Mouse (Mus musculus) stomach, postnatal 0 days (tissue): ENCODE measurements around the gene Lamtor2. TPM values are rescaled to one million over a fixed set of nuclear protein-coding genes. Genes with fewer than 3 reads are reported as not detected.
A peak's percentile ranks its signal among the peaks of the same experiment; 100 is the strongest.

Experiments
- ATAC-seq: fragments of 200-750 bp; cut with Nextera tagmentation; 2 replicates; pipeline ENCODE4 v1.8.0; 2017; ENCODE audit not compliant: low FRiP score, low TSS enrichment
- DNase-seq: peaks from one replicate; pipeline ENCODE4 v3.0.0-alpha.2; 2016; ENCODE audit warnings: low spot score
- H3K27ac ChIP-seq: fragments of 300-500 bp; sonication (generic); replicated peaks from 2 replicates; pipeline ENCODE4 v1.5.1; 2014; ENCODE audit warnings: mild to moderate bottlenecking, control low read depth
- H3K27me3 ChIP-seq: fragments of 300-500 bp; sonication (generic); 2 replicates; pipeline ENCODE4 v1.6.1; 2014; ENCODE audit warnings: low read length; ENCODE audit not compliant: control insufficient read depth, insufficient read depth
- H3K36me3 ChIP-seq: fragments of 300-500 bp; sonication (generic); 2 replicates; pipeline ENCODE4 v1.6.1; 2014; ENCODE audit warnings: low read length, mixed read lengths; ENCODE audit not compliant: control insufficient read depth, insufficient read depth
- H3K4me1 ChIP-seq: fragments of 300-500 bp; sonication (generic); replicated peaks from 2 replicates; pipeline ENCODE4 v1.6.1; 2014; ENCODE audit warnings: antibody characterized with exemption; ENCODE audit not compliant: control insufficient read depth, insufficient read depth
- H3K4me2 ChIP-seq: fragments of 300-500 bp; sonication (generic); replicated peaks from 2 replicates; pipeline ENCODE4 v1.6.1; 2014; ENCODE audit warnings: low read depth, mild to moderate bottlenecking, control low read depth, moderate library complexity
- H3K4me3 ChIP-seq: fragments of 300-500 bp; sonication (generic); 2 replicates; pipeline ENCODE4 v1.5.1; 2014; ENCODE audit warnings: low read depth, low read length, control low read depth
- H3K9ac ChIP-seq: fragments of 300-500 bp; sonication (generic); 2 replicates; pipeline ENCODE4 v1.6.1; 2014; ENCODE audit warnings: mild to moderate bottlenecking, low read length, control low read depth, mixed read lengths
- H3K9me3 ChIP-seq: fragments of 300-500 bp; sonication (generic); 2 replicates; pipeline ENCODE4 v1.6.1; 2016; ENCODE audit warnings: low read length; ENCODE audit not compliant: control insufficient read depth
- CTCF ChIP-seq: IDR thresholded peaks from 2 replicates; pipeline ENCODE4 v1.5.1; 2016; ENCODE audit warnings: antibody characterized with exemption, low read depth, mild to moderate bottlenecking, moderate library complexity
- EP300 ChIP-seq: optimal IDR thresholded peaks from 2 replicates; pipeline ENCODE3; 2016; ENCODE audit warnings: antibody characterized with exemption
- WGBS: fragments of 180-500 bp; shearing (Covaris S2); extraction: QIAGEN DNeasy Blood & Tissue Kit; methylation state at CpG from one replicate; pipeline ENCODE4 v1.1.7; 2014; 5-methylcytosine and 5-hydroxymethylcytosine counted together
- polyA plus RNA-seq: library from polyadenylated mRNA; unstranded; fragments of >200 nt; fragmentation: Nextera tagmentation; extraction: Ambion mirVana; gene quantifications from 2 replicates; pipeline ENCODE4 v1.2.1, GENCODE M21; 2015

Gene Lamtor2
- polyA plus RNA-seq, 1 experiment from 2014 or later, result 157 TPM

- no peak overlapping the region for H3K4me3 ChIP-seq
- ATAC-seq, result no peak
- no peaks in the 10 kb centered on the region for H3K36me3 ChIP-seq
- no peaks in the 10 kb centered on the region for H3K27me3 ChIP-seq
- 48% methylated on average over 7 of the region's 7 CpGs for WGBS
- no peak; the same call in 1 of the 2 replicates for TF ChIP-seq CTCF
- TF ChIP-seq EP300, result no peak
- H3K27ac ChIP-seq, result peak overlapping the region; percentile 45; the same call in 1 of the 2 replicates
- H3K9ac ChIP-seq, result no peak overlapping the region
- H3K4me1 ChIP-seq, result peaks cover 10% of the 10 kb centered on the region
- no peaks in the 10 kb centered on the region for H3K9me3 ChIP-seq
- H3K4me2 ChIP-seq, result no peak overlapping the region
- no peak for DNase-seq
These were observed 47.1 kb downstream of the Lamtor2 start for GRCm38 (mm10) chr3:88505765-88506164.

GRCm38 (mm10) chr3:88505081-88505480 is 47.8 kb downstream of the Lamtor2 start:
- Histone ChIP-seq H3K9ac (no peak overlapping the region), H3K36me3 (no peaks in the 10 kb centered on the region), H3K9me3 (no peaks in the 10 kb centered on the region), H3K4me1 (peaks cover 13% of the 10 kb centered on the region), H3K4me2 (no peak overlapping the region), H3K27ac (peak overlapping the region; percentile 45), H3K27me3 (no peaks in the 10 kb centered on the region), H3K4me3 (no peak overlapping the region)
- no peak for TF ChIP-seq CTCF
- no peak for DNase-seq
- no peak for ATAC-seq
- WGBS, result 52% methylated on average over 6 of the region's 6 CpGs

- no peak overlapping the region for H3K4me3 ChIP-seq
- peaks cover 12% of the 10 kb centered on the region for H3K4me1 ChIP-seq
- 35% methylated on average over 8 of the region's 8 CpGs for WGBS
- H3K27ac ChIP-seq, result peak overlapping the region; percentile 98
- DNase-seq (no peak), ATAC-seq (no peak)
- no peaks in the 10 kb centered on the region for H3K36me3 ChIP-seq
- no peak overlapping the region for H3K9ac ChIP-seq
- H3K4me2 ChIP-seq, result peak overlapping the region; percentile 79; the same call in 1 of the 2 replicates
- TF ChIP-seq CTCF, result no peak
- TF ChIP-seq EP300, result no peak
- no peaks in the 10 kb centered on the region for H3K27me3 ChIP-seq
- H3K9me3 ChIP-seq, result no peaks in the 10 kb centered on the region
These were observed 48.8 kb downstream of the Lamtor2 start for GRCm38 (mm10) chr3:88503881-88504746.

GRCm38 (mm10) chr3:88503505-88503863 is 49.4 kb downstream of the Lamtor2 start:
- TF ChIP-seq EP300 (no peak), CTCF (no peak)

GRCm38 (mm10) chr3:88502641-88503504 is 50.0 kb downstream of the Lamtor2 start:
- Histone ChIP-seq H3K9me3 (no peaks in the 10 kb centered on the region), H3K4me3 (peak overlapping the region; percentile 97), H3K27me3 (no peaks in the 10 kb centered on the region), H3K27ac (peak overlapping the region; percentile 98), H3K9ac (peak overlapping the region; percentile 91), H3K4me1 (peaks cover 12% of the 10 kb centered on the region), H3K4me2 (peak overlapping the region; percentile 79), H3K36me3 (no peaks in the 10 kb centered on the region)
- DNase-seq (peak; percentile 92), ATAC-seq (peak; percentile 94)
- TF ChIP-seq EP300, result peak; percentile 26
- no peak for TF ChIP-seq CTCF
- WGBS, result under 1% methylated on average over 53 of the region's 55 CpGs

More at GRCm38 (mm10) chr3:88503505-88503863, 49.4 kb downstream of the Lamtor2 start:
- peak overlapping the region; percentile 98 for H3K27ac ChIP-seq
- H3K36me3 ChIP-seq, result no peaks in the 10 kb centered on the region
- DNase-seq (peak; percentile 67), ATAC-seq (peak; percentile 81)
- no peaks in the 10 kb centered on the region for H3K27me3 ChIP-seq
- WGBS, result 4% methylated on average over 4 of the region's 4 CpGs
- H3K4me1 ChIP-seq, result peaks cover 12% of the 10 kb centered on the region
- peak overlapping the region; percentile 79 for H3K4me2 ChIP-seq
- H3K9me3 ChIP-seq, result no peaks in the 10 kb centered on the region
- peak overlapping the region; percentile 91; the same call in 1 of the 2 replicates for H3K9ac ChIP-seq
- H3K4me3 ChIP-seq, result peak overlapping the region; percentile 97
